In genomic region chr11:120255499-120255898, GRCm38 (mm10) we compare ENCODE assay signal across 10 mouse cellular contexts. TPM values are rescaled to one million over a fixed set of nuclear protein-coding genes. Genes with fewer than 3 reads are reported as not detected.
DNase-seq lines count a peak whose midpoint lies in the region; ATAC-seq lines count a peak whose summit lies in the region.
"Had no signal": no experiment of that assay in that cellular context is flagged by ENCODE, and none has a peak within 500 bp of the region (broad histone marks: within the 10 kb centered on the region; RNA-seq: fewer than 3 reads in every experiment).

No protein-coding gene starts in this region.

- no peaks in the 10 kb centered on the region for H3K9me3 ChIP-seq in hindbrain, embryonic 12.5 days (replicated peaks)
- no peaks in the 10 kb centered on the region for H3K9me3 ChIP-seq in hindbrain, embryonic 14.5 days (ENCODE audit: control insufficient read depth, low read length)
- no peaks in the 10 kb centered on the region for H3K9me3 ChIP-seq in embryonic facial prominence, embryonic 13.5 days
- no peaks in the 10 kb centered on the region for H3K9me3 ChIP-seq in limb, embryonic 15.5 days
- H3K9me3 ChIP-seq: liver, embryonic 15.5 days had no signal

- no peak overlapping the region for H3K4me2 ChIP-seq in hindbrain, embryonic 12.5 days (replicated peaks)
- no peak overlapping the region for H3K4me2 ChIP-seq in hindbrain, embryonic 14.5 days (replicated peaks)
- H3K4me2 ChIP-seq in embryonic facial prominence, embryonic 13.5 days = no peak overlapping the region
- H3K4me2 ChIP-seq in limb, embryonic 15.5 days = 0 out of 2 replicates have a peak overlapping the region, but pooled peaks have one; percentile 19
- H3K4me2 ChIP-seq: liver, embryonic 15.5 days had no signal

- H3K4me1 ChIP-seq in hindbrain, embryonic 12.5 days = peaks cover 92% of the 10 kb centered on the region
- peaks cover 74% of the 10 kb centered on the region for H3K4me1 ChIP-seq in hindbrain, embryonic 14.5 days (replicated peaks; ENCODE audit: control insufficient read depth, insufficient read depth, low read length)
- H3K4me1 ChIP-seq in embryonic facial prominence, embryonic 13.5 days = peaks cover 100% of the 10 kb centered on the region
- peaks cover 100% of the 10 kb centered on the region for H3K4me1 ChIP-seq in limb, embryonic 15.5 days

- DNase-seq in cerebellum, postnatal 14 days = peak; percentile 35 to 45
- DNase-seq in cerebellum, adult 8-10 months = no peak
- no peak for DNase-seq in hindbrain, embryonic 14.5 days (ENCODE audit: low spot score)
- no peak for DNase-seq in right cerebral cortex, postnatal 36 days (ENCODE audit: low spot score in 2 of 2)
- DNase-seq: B cell, adult 2 months had no signal

- 0 out of 2 replicates have a peak, but pooled peaks cover 9% of the 10 kb centered on the region for H3K36me3 ChIP-seq in hindbrain, embryonic 12.5 days
- no peaks in the 10 kb centered on the region for H3K36me3 ChIP-seq in hindbrain, embryonic 14.5 days (replicated peaks; ENCODE audit: control insufficient read depth, insufficient read depth)
- peaks cover 8% of the 10 kb centered on the region; the same call in 1 of the 2 replicates for H3K36me3 ChIP-seq in embryonic facial prominence, embryonic 13.5 days
- H3K36me3 ChIP-seq in limb, embryonic 15.5 days = no peaks in the 10 kb centered on the region
- H3K36me3 ChIP-seq: liver, embryonic 15.5 days had no signal

- WGBS in hindbrain, embryonic 12.5 days = 69% methylated on average over 7 of the region's 8 CpGs
- 63% methylated on average over 8 of the region's 8 CpGs for WGBS in hindbrain, embryonic 14.5 days
- 66% methylated on average over 7 of the region's 8 CpGs for WGBS in embryonic facial prominence, embryonic 13.5 days
- WGBS in limb, embryonic 15.5 days = 58% methylated on average over 8 of the region's 8 CpGs

- no peak overlapping the region; the same call in 1 of the 2 replicates for H3K9ac ChIP-seq in hindbrain, embryonic 12.5 days
- no peak overlapping the region for H3K9ac ChIP-seq in hindbrain, embryonic 14.5 days
- peak overlapping the region; percentile 2; the same call in 1 of the 2 replicates for H3K9ac ChIP-seq in embryonic facial prominence, embryonic 13.5 days
- no peak overlapping the region for H3K9ac ChIP-seq in limb, embryonic 15.5 days
- H3K9ac ChIP-seq: liver, embryonic 15.5 days had no signal

- no peak for ATAC-seq in hindbrain, embryonic 12.5 days (ENCODE audit: low FRiP score)
- ATAC-seq in hindbrain, embryonic 14.5 days (ENCODE audit: low FRiP score) = no peak
- no peak for ATAC-seq in embryonic facial prominence, embryonic 13.5 days (ENCODE audit: insufficient number of reproducible peaks, insufficient read depth, low FRiP score, low TSS enrichment, low read depth)
- ATAC-seq in limb, embryonic 15.5 days (ENCODE audit: insufficient number of reproducible peaks, low FRiP score, low TSS enrichment, low read depth) = no peak
- ATAC-seq in erythroid progenitor cell, adult 5-6 weeks (replicated peaks; ENCODE audit: low FRiP score, poor library complexity, severe bottlenecking) = no peak

- H3K27ac ChIP-seq in hindbrain, embryonic 12.5 days = 0 out of 2 replicates have a peak overlapping the region, but pooled peaks have one; percentile 3
- no peak overlapping the region for H3K27ac ChIP-seq in hindbrain, embryonic 14.5 days
- H3K27ac ChIP-seq in embryonic facial prominence, embryonic 13.5 days = no peak overlapping the region
- peak overlapping the region; percentile 59 for H3K27ac ChIP-seq in limb, embryonic 15.5 days
- H3K27ac ChIP-seq: liver, embryonic 15.5 days had no signal

- no peaks in the 10 kb centered on the region for H3K27me3 ChIP-seq in hindbrain, embryonic 12.5 days
- H3K27me3 ChIP-seq in hindbrain, embryonic 14.5 days (ENCODE audit: control insufficient read depth, insufficient read depth, low read length) = no peaks in the 10 kb centered on the region
- H3K27me3 ChIP-seq in embryonic facial prominence, embryonic 13.5 days = no peaks in the 10 kb centered on the region
- peaks cover 4% of the 10 kb centered on the region; the same call in 1 of the 2 replicates for H3K27me3 ChIP-seq in limb, embryonic 15.5 days
- H3K27me3 ChIP-seq: liver, embryonic 15.5 days had no signal

- no peak overlapping the region for H3K4me3 ChIP-seq in hindbrain, embryonic 12.5 days
- H3K4me3 ChIP-seq in hindbrain, embryonic 14.5 days (replicated peaks; ENCODE audit: low read length) = no peak overlapping the region
- no peak overlapping the region for H3K4me3 ChIP-seq in embryonic facial prominence, embryonic 13.5 days
- no peak overlapping the region for H3K4me3 ChIP-seq in limb, embryonic 15.5 days
- H3K4me3 ChIP-seq: liver, embryonic 15.5 days had no signal

RNA-seq across cellular contexts. Expression of gene Bahcc1, which starts 22.8 kb away (rescaled TPM):
- 21.9 and 23.8 TPM in 2 replicates for polyA plus RNA-seq in hindbrain, embryonic 12.5 days (2016; fragmentation: Nextera tagmentation; extraction: Ambion mirVana)
- polyA plus RNA-seq in hindbrain, embryonic 14.5 days (2014; fragmentation: Nextera tagmentation; extraction: Ambion mirVana) = 15.9 and 16.3 TPM in 2 replicates
- 13.1 and 13.9 TPM in 2 replicates for polyA plus RNA-seq in embryonic facial prominence, embryonic 13.5 days (2015; fragmentation: Nextera tagmentation; extraction: Ambion mirVana)
- polyA plus RNA-seq in limb, embryonic 15.5 days (2015; fragmentation: Nextera tagmentation; extraction: Ambion mirVana) = 5.8 and 6.7 TPM in 2 replicates
- 2.5 and 2.9 TPM in 2 replicates for total RNA-seq in erythroid progenitor cell, adult 5-6 weeks (2015; ENCODE audit: low replicate concordance)
- 1.4 TPM in 2 replicates for total RNA-seq in erythroid progenitor cell, adult 5-6 weeks (2017; ENCODE audit: low replicate concordance)

Comparison
In these comparisons a context has a peak if more than half of its experiments do, and no peak if none do; other contexts are left out.
1. DNase-seq: peak in cerebellum, postnatal 14 days (2 of 2); none in cerebellum, adult 8-10 months (single experiment), hindbrain, embryonic 14.5 days (single experiment) and right cerebral cortex, postnatal 36 days (0 of 2).
2. H3K27ac ChIP-seq: peak in hindbrain, embryonic 12.5 days (single experiment) and limb, embryonic 15.5 days (single experiment); none in hindbrain, embryonic 14.5 days (single experiment) and embryonic facial prominence, embryonic 13.5 days (single experiment).